Mouse (Mus musculus): ENCODE data around the gene Bend7. TPM values are rescaled to one million over a fixed set of nuclear protein-coding genes. Genes with fewer than 3 reads are reported as not detected.

Gene Bend7
- polyA plus RNA-seq, 1 experiment from 2014 or later = 6.4 TPM

DNA sequence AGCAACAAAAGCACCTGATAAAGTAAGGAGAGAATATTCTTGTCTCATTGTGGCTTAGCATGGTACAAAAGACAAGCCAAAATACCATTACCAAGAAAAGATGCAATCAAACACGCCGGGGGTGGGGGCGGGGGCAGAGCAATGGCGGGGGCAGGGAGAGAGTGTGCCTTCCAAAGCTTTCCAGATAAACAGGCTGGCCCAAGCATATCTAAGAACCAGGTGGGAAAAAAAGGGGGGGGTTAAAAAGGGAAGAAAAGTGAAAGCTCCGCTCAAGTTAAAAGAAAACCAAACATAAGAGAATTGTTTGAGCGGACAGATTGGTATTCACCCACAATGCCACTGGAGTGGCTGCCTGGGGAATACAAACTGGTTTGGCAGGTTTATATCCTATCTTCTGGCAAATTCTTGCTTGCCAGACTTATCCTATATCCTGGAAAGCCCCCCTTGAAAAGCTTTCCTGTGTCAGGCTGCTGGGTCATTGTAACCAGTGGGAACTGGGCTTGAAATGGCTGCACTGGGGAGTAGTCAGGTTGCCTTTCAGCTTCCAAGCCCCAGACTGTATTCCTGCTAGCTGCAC, 111.9 kb downstream of the Bend7 start:
- ATAC-seq (ENCODE audit: low FRiP score) = no peak
- 80% methylated on average over 6 of the region's 6 CpGs for WGBS

DNA sequence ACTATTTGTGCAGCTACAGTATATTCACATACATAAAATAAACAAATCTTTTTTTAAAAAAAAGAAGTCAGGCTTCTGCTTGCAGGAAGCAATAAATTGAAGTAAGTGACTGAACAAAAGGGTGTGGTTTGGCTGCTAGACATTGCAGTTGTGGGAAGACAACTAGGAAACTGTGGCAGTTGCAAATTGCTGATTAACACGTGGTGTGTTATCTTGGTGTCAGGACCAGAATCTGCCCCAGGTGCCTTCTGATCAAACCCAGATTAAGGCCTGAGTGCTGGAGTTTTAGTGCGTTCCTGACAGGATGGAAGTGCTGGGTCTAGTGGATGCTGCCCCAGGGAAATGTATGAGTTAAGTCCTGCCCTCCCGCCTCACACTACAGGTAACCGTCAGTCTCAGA, 113.9 kb downstream of the Bend7 start:
- H3K9ac ChIP-seq = no peak overlapping the region
- H3K4me2 ChIP-seq (replicated peaks) = no peak overlapping the region
- H3K9me3 ChIP-seq (replicated peaks) = no peaks in the 10 kb centered on the region
- no peaks in the 10 kb centered on the region for H3K36me3 ChIP-seq
- H3K4me3 ChIP-seq = no peak overlapping the region
- H3K4me1 ChIP-seq = no peaks in the 10 kb centered on the region
- no peaks in the 10 kb centered on the region for H3K27me3 ChIP-seq
- ATAC-seq (ENCODE audit: low FRiP score) = no peak
- 84% methylated on average over 4 of the region's 4 CpGs for WGBS
- H3K27ac ChIP-seq = no peak overlapping the region

More for the DNA sequence above, 111.9 kb downstream of the Bend7 start:
- Histone ChIP-seq H3K36me3 (no peaks in the 10 kb centered on the region), H3K9me3 (replicated peaks) (no peaks in the 10 kb centered on the region), H3K9ac (no peak overlapping the region), H3K4me2 (replicated peaks) (no peak overlapping the region), H3K27me3 (no peaks in the 10 kb centered on the region), H3K27ac (no peak overlapping the region), H3K4me1 (no peaks in the 10 kb centered on the region), H3K4me3 (no peak overlapping the region)

- no peaks in the 10 kb centered on the region for H3K27me3 ChIP-seq
- H3K9ac ChIP-seq = no peak overlapping the region
- no peak overlapping the region for H3K4me3 ChIP-seq
- no peaks in the 10 kb centered on the region for H3K36me3 ChIP-seq
- no peak overlapping the region for H3K4me2 ChIP-seq (replicated peaks)
- no peaks in the 10 kb centered on the region for H3K4me1 ChIP-seq
- no peak overlapping the region for H3K27ac ChIP-seq
- no peak for ATAC-seq (ENCODE audit: low FRiP score)
- H3K9me3 ChIP-seq (replicated peaks) = no peaks in the 10 kb centered on the region
- WGBS = 85% methylated on average over 4 of the region's 4 CpGs
Observed at GRCm38 (mm10) chr2:4832166-4832565, 114.5 kb downstream of the Bend7 start.

- H3K27me3 ChIP-seq = no peaks in the 10 kb centered on the region
- no peak for ATAC-seq (ENCODE audit: low FRiP score)
- WGBS = 68% methylated on average over 2 of the region's 2 CpGs
- H3K4me3 ChIP-seq = no peak overlapping the region
- no peak overlapping the region for H3K9ac ChIP-seq
- no peak overlapping the region for H3K27ac ChIP-seq
- H3K4me1 ChIP-seq = no peaks in the 10 kb centered on the region
- H3K9me3 ChIP-seq (replicated peaks) = no peaks in the 10 kb centered on the region
- no peak overlapping the region for H3K4me2 ChIP-seq (replicated peaks)
- no peaks in the 10 kb centered on the region for H3K36me3 ChIP-seq
Observed at GRCm38 (mm10) chr2:4849449-4849848, 131.8 kb downstream of the Bend7 start.

Other genes starting within 250 kb of the Bend7 start
- 50.1 and 56.9 TPM in 2 replicates for gene Prpf18, start 65.7 kb upstream of the Bend7 start, polyA plus RNA-seq (2016; fragmentation: Nextera tagmentation; extraction: Ambion mirVana)
- 109 and 111 TPM in 2 replicates for gene Sephs1, start 163.7 kb downstream of the Bend7 start, polyA plus RNA-seq (2016; fragmentation: Nextera tagmentation; extraction: Ambion mirVana)
- gene Phyh, start 201.2 kb downstream of the Bend7 start, polyA plus RNA-seq (2016; fragmentation: Nextera tagmentation; extraction: Ambion mirVana) = 51.4 and 57.6 TPM in 2 replicates

Measured in hindbrain, embryonic 12.5 days (tissue).